Mouse (Mus musculus) forebrain, postnatal 0 days (tissue): Measurements from ENCODE around the gene Cadm3. TPM values are rescaled to one million over a fixed set of nuclear protein-coding genes. Genes with fewer than 3 reads are reported as not detected.
A peak's percentile ranks its signal among the peaks of the same experiment; 100 is the strongest.

Experiments
- ATAC-seq: fragments of 200-750 bp; cut with Nextera tagmentation; 2 replicates; pipeline ENCODE4 v1.8.0; 2017; ENCODE audit warnings: mild to moderate bottlenecking, moderate library complexity
- DNase-seq: peaks from one replicate; pipeline ENCODE4 v3.0.0-alpha.2; 2015
- H3K27ac ChIP-seq: fragments of 300-500 bp; sonication (generic); 2 replicates; pipeline ENCODE4 v1.5.1; 2014; ENCODE audit warnings: low read depth, mild to moderate bottlenecking, antibody characterized with exemption, low read length, moderate library complexity, mixed read lengths
- H3K27me3 ChIP-seq: fragments of 300-500 bp; sonication (generic); 2 replicates; pipeline ENCODE4 v1.6.1; 2014; ENCODE audit warnings: mild to moderate bottlenecking, low read length, mixed read lengths; ENCODE audit not compliant: insufficient read depth
- H3K36me3 ChIP-seq: fragments of 300-500 bp; sonication (generic); 2 replicates; pipeline ENCODE4 v1.6.1; 2014; ENCODE audit warnings: mild to moderate bottlenecking, moderate library complexity; ENCODE audit not compliant: insufficient read depth
- H3K4me1 ChIP-seq: fragments of 300-500 bp; sonication (generic); 2 replicates; pipeline ENCODE4 v1.6.1; 2014; ENCODE audit warnings: antibody characterized with exemption; ENCODE audit not compliant: insufficient read depth
- H3K4me2 ChIP-seq: fragments of 300-500 bp; sonication (generic); 2 replicates; pipeline ENCODE4 v1.6.1; 2014; ENCODE audit warnings: low read depth, mild to moderate bottlenecking, moderate library complexity
- H3K4me3 ChIP-seq: fragments of 300-500 bp; sonication (generic); 2 replicates; pipeline ENCODE4 v1.5.1; 2014; ENCODE audit warnings: low read depth, low read length, mixed read lengths
- H3K9ac ChIP-seq: fragments of 300-500 bp; sonication (generic); 2 replicates; pipeline ENCODE4 v1.6.1; 2014; ENCODE audit warnings: mild to moderate bottlenecking
- H3K9me3 ChIP-seq: fragments of 300-500 bp; sonication (generic); 2 replicates; pipeline ENCODE4 v1.6.1; 2016; ENCODE audit warnings: low read length
- CTCF ChIP-seq: sonication (generic); IDR thresholded peaks from 2 replicates; pipeline ENCODE4 v1.5.1; 2016; ENCODE audit warnings: antibody characterized with exemption, control low read depth, low read depth
- WGBS: fragments of 180-500 bp; shearing (Covaris S2); extraction: QIAGEN DNeasy Blood & Tissue Kit; methylation state at CpG from one replicate; pipeline ENCODE4 v1.1.7; 2014; 5-methylcytosine and 5-hydroxymethylcytosine counted together
- polyA plus RNA-seq: library from polyadenylated mRNA; unstranded; fragments of >200 nt; fragmentation: Nextera tagmentation; extraction: Ambion mirVana; gene quantifications from 2 replicates; pipeline ENCODE4 v1.2.1, GENCODE M21; 2015
- total RNA-seq: library from RNA; depleted of rRNA; stranded (reverse); fragments of >200 nt; gene quantifications from 2 replicates; pipeline ENCODE4 v1.2.3, GENCODE M21; 2014; rRNA removed

Gene Cadm3
- total RNA-seq (278 and 354 TPM in 2 replicates), polyA plus RNA-seq (25.6 and 41.0 TPM in 2 replicates)

- Histone ChIP-seq H3K9ac (peak within 1 kb of the TSS; percentile 99), H3K4me3 (peak within 1 kb of the TSS; percentile 98), H3K36me3 (no peaks in the 10 kb centered on the region), H3K27me3 (no peaks in the 10 kb centered on the region), H3K27ac (peak within 1 kb of the TSS; percentile 90), H3K4me2 (peak within 1 kb of the TSS; percentile 83), H3K4me1 (peaks cover 13% of the 10 kb centered on the region), H3K9me3 (no peaks in the 10 kb centered on the region)
- WGBS: under 1% methylated on average over 43 of the region's 46 CpGs
- ATAC-seq: peak; percentile 92
- no peak for TF ChIP-seq CTCF
- peak; percentile 92 for DNase-seq
Observed at GRCm38 (mm10) chr1:173367356-173368046, at the start of gene Cadm3. Gene Cadm3, minus strand, starts transcription at chr1:173367695.

- DNase-seq (no peak), ATAC-seq (no peak)
- 51% methylated on average over 3 of the region's 3 CpGs for WGBS
- H3K4me2 ChIP-seq: no peak overlapping the region
- H3K4me3 ChIP-seq: no peak overlapping the region
- H3K9ac ChIP-seq: no peak overlapping the region
- no peaks in the 10 kb centered on the region for H3K27me3 ChIP-seq
- H3K36me3 ChIP-seq: no peaks in the 10 kb centered on the region
- no peaks in the 10 kb centered on the region for H3K9me3 ChIP-seq
- TF ChIP-seq CTCF: no peak
- H3K27ac ChIP-seq: no peak overlapping the region
- no peaks in the 10 kb centered on the region for H3K4me1 ChIP-seq
Observed at GRCm38 (mm10) chr1:173414631-173415030, 47.1 kb upstream of the Cadm3 start.

GRCm38 (mm10) chr1:173411863-173412262 lies 44.4 kb upstream of the Cadm3 start:
- DNase-seq (no peak), ATAC-seq (no peak)
- Histone ChIP-seq H3K9ac (no peak overlapping the region), H3K9me3 (no peaks in the 10 kb centered on the region), H3K36me3 (no peaks in the 10 kb centered on the region), H3K4me2 (no peak overlapping the region), H3K27me3 (no peaks in the 10 kb centered on the region), H3K4me1 (no peaks in the 10 kb centered on the region), H3K4me3 (no peak overlapping the region), H3K27ac (no peak overlapping the region)
- WGBS: 82% methylated on average over 4 of the region's 4 CpGs
- TF ChIP-seq CTCF: no peak

- no peak for TF ChIP-seq CTCF
- ATAC-seq (no peak), DNase-seq (no peak)
- no peaks in the 10 kb centered on the region for H3K4me1 ChIP-seq
- H3K36me3 ChIP-seq: no peaks in the 10 kb centered on the region
- no peak overlapping the region for H3K4me3 ChIP-seq
- no peaks in the 10 kb centered on the region for H3K27me3 ChIP-seq
- H3K27ac ChIP-seq: no peak overlapping the region
- no peak overlapping the region for H3K9ac ChIP-seq
- H3K9me3 ChIP-seq: no peaks in the 10 kb centered on the region
- H3K4me2 ChIP-seq: no peak overlapping the region
Observed at GRCm38 (mm10) chr1:173409066-173409465, 41.6 kb upstream of the Cadm3 start.

GRCm38 (mm10) chr1:173404696-173405309 lies 37.3 kb upstream of the Cadm3 start:
- no peaks in the 10 kb centered on the region for H3K4me1 ChIP-seq
- ATAC-seq (no peak), DNase-seq (no peak)
- H3K27ac ChIP-seq: no peak overlapping the region
- H3K9me3 ChIP-seq: no peaks in the 10 kb centered on the region
- 85% methylated on average over 5 of the region's 5 CpGs for WGBS
- no peak overlapping the region for H3K4me3 ChIP-seq
- no peaks in the 10 kb centered on the region for H3K36me3 ChIP-seq
- no peak overlapping the region for H3K9ac ChIP-seq
- H3K4me2 ChIP-seq: no peak overlapping the region
- H3K27me3 ChIP-seq: no peaks in the 10 kb centered on the region
- TF ChIP-seq CTCF: no peak

GRCm38 (mm10) chr1:173398323-173398970 lies 31.0 kb upstream of the Cadm3 start:
- Histone ChIP-seq H3K36me3 (no peaks in the 10 kb centered on the region), H3K27ac (no peak overlapping the region), H3K9ac (no peak overlapping the region), H3K4me1 (no peaks in the 10 kb centered on the region), H3K27me3 (no peaks in the 10 kb centered on the region), H3K4me2 (no peak overlapping the region), H3K4me3 (no peak overlapping the region), H3K9me3 (no peaks in the 10 kb centered on the region)
- ATAC-seq (peak; percentile 96), DNase-seq (peak; percentile 90)
- 33% methylated on average over 3 of the region's 3 CpGs for WGBS
- TF ChIP-seq CTCF: peak; percentile 86

- Histone ChIP-seq H3K4me3 (no peak overlapping the region), H3K9ac (no peak overlapping the region), H3K27me3 (no peaks in the 10 kb centered on the region), H3K27ac (no peak overlapping the region), H3K4me1 (no peaks in the 10 kb centered on the region; the same call in none of the 2 replicates), H3K9me3 (no peaks in the 10 kb centered on the region), H3K4me2 (no peak overlapping the region), H3K36me3 (no peaks in the 10 kb centered on the region)
- DNase-seq: no peak
- TF ChIP-seq CTCF: no peak
- WGBS: 87% methylated on average over 6 of the region's 6 CpGs
- no peak for ATAC-seq
Observed at GRCm38 (mm10) chr1:173391754-173392153, 24.3 kb upstream of the Cadm3 start.
